Mouse (Mus musculus): Measurements from ENCODE around the gene Atpaf1.

DNA sequence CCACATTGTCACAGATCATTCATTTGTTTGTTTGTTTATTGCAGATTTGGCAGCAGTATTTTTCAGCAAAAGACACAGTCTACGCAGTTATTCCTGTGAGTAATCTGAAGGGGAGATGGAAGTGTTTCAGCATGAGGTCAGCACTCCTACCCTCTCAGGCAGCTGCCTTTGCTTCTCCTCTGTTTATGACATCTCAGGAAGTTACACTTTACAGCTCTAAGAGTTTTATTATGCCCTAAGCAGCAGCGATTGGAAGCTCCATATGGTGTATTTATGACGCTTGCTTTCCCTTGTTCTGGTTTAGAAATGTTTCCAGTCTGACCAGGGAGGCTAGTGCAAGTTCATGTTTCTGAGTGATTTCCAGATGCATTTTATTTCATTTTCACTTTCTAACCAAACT, 10.7 kb downstream of the Atpaf1 start:
- TF ChIP-seq CTCF (IDR thresholded peaks at IDR 0.05; ENCODE audit: low read depth) (no peak), EP300 (IDR thresholded peaks at IDR 0.05; ENCODE audit: low read depth) (no peak)

Measured in liver, postnatal 0 days (tissue).